Mouse (Mus musculus) cerebellum, adult 2 months (tissue): ENCODE results near the gene Timm10. TPM values are rescaled to one million over a fixed set of nuclear protein-coding genes. Genes with fewer than 3 reads are reported as not detected.

Experiments
- DNase-seq, 2 experiments: peaks; one replicate each; pipeline ENCODE4 v3.0.0; 2021
- H3K27ac ChIP-seq: fragments of 200-500 bp; 2 replicates; pipeline ENCODE4 v1.5.1; 2012; ENCODE audit warnings: low read length, control low read depth, inconsistent platforms; ENCODE audit not compliant: insufficient read depth
- H3K27me3 ChIP-seq: fragments of 200-500 bp; 2 replicates; pipeline ENCODE4 v1.6.1; 2012; ENCODE audit warnings: inconsistent platforms, mild to moderate bottlenecking, low read length, moderate library complexity; ENCODE audit not compliant: control insufficient read depth, insufficient read depth
- H3K4me1 ChIP-seq: fragments of 200-500 bp; 2 replicates; pipeline ENCODE4 v1.6.1; 2011; ENCODE audit warnings: low read length; ENCODE audit not compliant: control insufficient read depth, insufficient read depth
- H3K4me3 ChIP-seq: fragments of 200-500 bp; replicated peaks from 2 replicates; pipeline ENCODE3; 2011; ENCODE audit warnings: mild to moderate bottlenecking, low read depth, low read length, control low read depth; ENCODE audit not compliant: insufficient read depth
- CTCF ChIP-seq: fragments of 200-500 bp; IDR thresholded peaks from 2 replicates; pipeline ENCODE4 v1.5.1; 2011; ENCODE audit warnings: low read depth, mild to moderate bottlenecking, control low read depth, low read length, moderate library complexity, borderline replicate concordance; ENCODE audit not compliant: insufficient read depth
- POLR2A ChIP-seq: fragments of 200-500 bp; IDR thresholded peaks from 2 replicates; pipeline ENCODE4 v1.6.1; 2011; ENCODE audit warnings: low read length, control low read depth, borderline replicate concordance; ENCODE audit not compliant: insufficient read depth
- WGBS: fragments of 180-500 bp; shearing (Covaris S2); methylation state at CpG from one replicate; pipeline ENCODE4 v1.1.7; 2018; 5-methylcytosine and 5-hydroxymethylcytosine counted together
- polyA plus RNA-seq: library from polyadenylated mRNA; depleted of rRNA; stranded (reverse); fragments of >200 nt; gene quantifications from 2 replicates; pipeline ENCODE4 v1.2.3, GENCODE M21; 2012; rRNA removed

Gene Timm10
- polyA plus RNA-seq, 1 experiment = 88.4 TPM

DNA sequence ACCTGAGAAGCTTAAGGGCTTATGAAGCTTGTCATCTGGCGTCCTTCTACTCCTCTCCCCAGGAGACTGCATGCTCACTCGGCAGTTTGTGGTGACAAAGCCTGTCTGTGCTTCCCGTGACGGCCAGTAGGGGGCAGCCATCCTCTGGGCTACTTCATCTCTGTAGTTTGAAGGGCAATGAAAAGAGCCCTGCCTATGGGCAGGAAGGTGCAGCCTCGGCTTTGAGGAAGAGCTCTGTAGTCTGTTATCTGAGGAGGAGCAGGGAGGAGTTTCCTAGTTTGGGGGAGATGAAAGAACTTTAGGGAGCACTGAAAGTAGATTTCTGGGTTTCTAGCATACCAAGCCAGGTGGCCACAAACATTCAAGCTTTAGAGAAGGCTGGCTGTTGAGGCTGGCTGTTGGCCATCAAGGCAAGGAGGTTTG is 41.7 kb downstream of the Timm10 start:
- no peaks in the 10 kb centered on the region for H3K4me1 ChIP-seq
- H3K27me3 ChIP-seq = peaks cover 1% of the 10 kb centered on the region; the same call in 1 of the 2 replicates
- no peak overlapping the region for H3K27ac ChIP-seq
- no peak overlapping the region for H3K4me3 ChIP-seq
- TF ChIP-seq POLR2A = no peak
- peak; percentile 38; the same call in 1 of the 2 replicates for TF ChIP-seq CTCF
- WGBS = 6% methylated on average over 5 of the region's 5 CpGs
- no peak for DNase-seq

- 69% methylated on average over 2 of the region's 2 CpGs for WGBS
- DNase-seq = no peak
- H3K27ac ChIP-seq = no peak overlapping the region
- no peak overlapping the region for H3K4me3 ChIP-seq
- no peaks in the 10 kb centered on the region for H3K4me1 ChIP-seq
- no peak for TF ChIP-seq CTCF
- no peak for TF ChIP-seq POLR2A
- peaks cover 1% of the 10 kb centered on the region; the same call in 1 of the 2 replicates for H3K27me3 ChIP-seq
Observed at GRCm38 (mm10) chr2:84868977-84869376, 42.2 kb downstream of the Timm10 start.

DNA sequence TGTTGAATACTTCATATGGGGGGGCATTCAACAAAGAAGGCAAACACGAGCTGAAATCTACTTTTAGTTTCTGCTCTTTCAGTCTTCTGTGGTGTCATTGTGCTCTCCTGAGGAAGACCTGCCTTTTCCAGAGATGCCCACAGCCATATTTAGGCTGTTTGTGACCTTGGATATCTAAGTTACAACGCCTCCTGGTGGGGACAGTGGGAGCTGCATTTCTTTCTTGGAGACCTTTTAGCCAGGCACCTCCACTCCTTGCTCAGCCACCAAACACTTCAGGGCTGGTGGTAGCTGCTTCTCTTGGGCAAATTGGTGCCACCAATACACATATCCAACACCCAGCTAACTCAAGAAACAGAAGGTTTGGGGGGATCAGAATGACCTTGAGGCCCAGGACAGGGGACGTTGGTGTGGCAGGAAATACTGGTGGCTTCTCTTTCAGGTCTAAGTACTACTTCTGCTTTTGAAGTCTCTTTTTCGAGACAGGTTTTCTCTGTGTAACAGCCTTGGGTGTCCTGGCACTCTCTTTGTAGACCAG is 43.9 kb downstream of the Timm10 start:
- no peak for DNase-seq
- H3K27ac ChIP-seq = no peak overlapping the region
- H3K4me3 ChIP-seq = no peak overlapping the region
- H3K4me1 ChIP-seq = no peaks in the 10 kb centered on the region
- 66% methylated on average over 4 of the region's 4 CpGs for WGBS
- TF ChIP-seq POLR2A (no peak), CTCF (no peak)
- H3K27me3 ChIP-seq = peaks cover 1% of the 10 kb centered on the region; the same call in 1 of the 2 replicates

- under 1% methylated on average over 78 of the region's 78 CpGs for WGBS
- peak; percentile 51 to 61 for DNase-seq
- Histone ChIP-seq H3K27me3 (no peaks in the 10 kb centered on the region), H3K4me1 (no peaks in the 10 kb centered on the region), H3K27ac (no peak overlapping the region), H3K4me3 (peak overlapping the region; percentile 28)
- TF ChIP-seq CTCF (no peak), POLR2A (no peak)
Observed at GRCm38 (mm10) chr2:84872105-84872716, 45.4 kb downstream of the Timm10 start.

GRCm38 (mm10) chr2:84875842-84876241 is 49.0 kb downstream of the Timm10 start:
- Histone ChIP-seq H3K27me3 (no peaks in the 10 kb centered on the region), H3K4me1 (no peaks in the 10 kb centered on the region), H3K4me3 (no peak overlapping the region), H3K27ac (no peak overlapping the region)
- 36% methylated on average over 6 of the region's 6 CpGs for WGBS
- no peak for DNase-seq
- TF ChIP-seq POLR2A (no peak), CTCF (no peak)

Other genes starting within 250 kb of the Timm10 start
- gene Ctnnd1, start 176.2 kb upstream of the Timm10 start, polyA plus RNA-seq = 34.4 and 35.9 TPM in 2 replicates
- not detected in 2 replicates for gene Btbd18, start 167.9 kb upstream of the Timm10 start, polyA plus RNA-seq
- gene Selenoh, start 156.2 kb upstream of the Timm10 start, polyA plus RNA-seq = 67.4 TPM in 2 replicates
- 0.13 TPM in 1 of 2 replicates, not detected in the other for gene Gm28635, start 149.0 kb upstream of the Timm10 start, polyA plus RNA-seq
- 30.6 and 31.0 TPM in 2 replicates for gene Med19, start 148.6 kb upstream of the Timm10 start, polyA plus RNA-seq
- 450 and 454 TPM in 2 replicates for gene Tmx2, start 147.9 kb upstream of the Timm10 start, polyA plus RNA-seq
- 37.4 and 38.4 TPM in 2 replicates for gene Zdhhc5, start 111.8 kb upstream of the Timm10 start, polyA plus RNA-seq
- 12.0 and 12.7 TPM in 2 replicates for gene Clp1, start 99.6 kb upstream of the Timm10 start, polyA plus RNA-seq
- 164 and 171 TPM in 2 replicates for gene Ypel4, start 92.9 kb upstream of the Timm10 start, polyA plus RNA-seq
- gene Gm19426, start 83.3 kb upstream of the Timm10 start, polyA plus RNA-seq = 3.0 and 3.4 TPM in 2 replicates
- gene Serping1, start 51.6 kb upstream of the Timm10 start, polyA plus RNA-seq = 19.6 and 22.6 TPM in 2 replicates
- gene Ube2l6, start 28.2 kb upstream of the Timm10 start, polyA plus RNA-seq = 6.4 and 7.8 TPM in 2 replicates
- not detected in 2 replicates for gene Smtnl1, start 4.3 kb upstream of the Timm10 start, polyA plus RNA-seq
- gene Slc43a1, start 11.9 kb downstream of the Timm10 start, polyA plus RNA-seq = 0.25 and 0.43 TPM in 2 replicates
- gene Rtn4rl2, start 59.7 kb downstream of the Timm10 start, polyA plus RNA-seq = 1.2 and 1.7 TPM in 2 replicates
- 0.82 and 1.3 TPM in 2 replicates for gene Slc43a3, start 109.6 kb downstream of the Timm10 start, polyA plus RNA-seq
- gene Prg2, start 153.5 kb downstream of the Timm10 start, polyA plus RNA-seq = 0.14 and 0.23 TPM in 2 replicates
- not detected in 2 replicates for gene Prg3, start 161.2 kb downstream of the Timm10 start, polyA plus RNA-seq
- 117 TPM in 2 replicates for gene Ssrp1, start 210.2 kb downstream of the Timm10 start, polyA plus RNA-seq
- gene P2rx3, start 210.5 kb downstream of the Timm10 start, polyA plus RNA-seq = 1.6 TPM in 2 replicates
- 38.4 and 39.6 TPM in 2 replicates for gene Tnks1bp1, start 221.0 kb downstream of the Timm10 start, polyA plus RNA-seq